Mouse (Mus musculus) liver, postnatal 0 days (tissue): Measurements from ENCODE around the gene Rbms3.

Experiments
- CTCF ChIP-seq: sonication (generic); IDR thresholded peaks from 2 replicates; pipeline ENCODE4 v1.5.1; 2016; ENCODE audit warnings: antibody characterized with exemption, low read depth
- EP300 ChIP-seq: IDR thresholded peaks from 2 replicates; pipeline ENCODE4 v1.6.1; 2016; ENCODE audit warnings: antibody characterized with exemption, low read depth, mild to moderate bottlenecking

DNA sequence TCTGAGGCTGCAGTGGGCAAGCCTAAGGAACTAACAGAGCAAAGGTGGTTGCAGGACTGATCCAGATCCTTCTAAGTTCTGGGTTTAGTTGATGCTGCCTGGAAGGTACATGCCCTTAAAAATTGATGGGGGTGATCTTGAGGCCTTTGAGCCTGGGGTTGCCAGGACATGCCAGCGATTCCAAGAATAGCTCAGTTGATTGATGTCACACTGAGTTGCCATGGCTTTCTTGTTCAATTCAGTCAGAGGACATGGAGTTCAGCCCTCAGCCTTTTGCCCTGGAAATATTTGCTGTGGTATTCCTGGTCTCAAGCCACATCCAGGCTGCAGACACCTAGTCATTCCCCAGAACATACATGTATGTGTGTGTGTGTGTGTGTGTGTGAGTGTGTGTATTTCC lies 927.1 kb downstream of the Rbms3 start:
- no peak for TF ChIP-seq CTCF
- no peak for TF ChIP-seq EP300
